Mouse (Mus musculus) bone marrow, adult 2 months (tissue): ENCODE measurements around the gene Rsl24d1.

Source experiments
- CTCF ChIP-seq: fragments of 200-500 bp; IDR thresholded peaks from 2 replicates; pipeline ENCODE4 v1.5.1; 2011; ENCODE audit warnings: low read length, control low read depth; ENCODE audit not compliant: control insufficient read depth, insufficient read depth
- POLR2A ChIP-seq: fragments of 200-500 bp; IDR thresholded peaks from 2 replicates; pipeline ENCODE4 v1.6.1; 2011; ENCODE audit warnings: low read depth, mild to moderate bottlenecking, control low read depth, low read length, borderline replicate concordance; ENCODE audit not compliant: control insufficient read depth

- no peak for TF ChIP-seq CTCF
- TF ChIP-seq POLR2A: no peak
Observed at GRCm38 (mm10) chr9:73130529-73130928, 17.3 kb downstream of the Rsl24d1 start.
